Mouse (Mus musculus) ES-E14 (cell line): ENCODE measurements around the gene Fbxl7.

Experiments
- CHD2 ChIP-seq: IDR thresholded peaks from 2 replicates; pipeline ENCODE4 v1.6.1; 2014; ENCODE audit warnings: mild to moderate bottlenecking, low read depth, low read length, inconsistent platforms
- HCFC1 ChIP-seq: IDR thresholded peaks from 2 replicates; pipeline ENCODE4 v1.6.1; 2012; ENCODE audit warnings: low read length, inconsistent platforms, borderline replicate concordance; ENCODE audit not compliant: insufficient read depth
- MAFK ChIP-seq: IDR thresholded peaks from 2 replicates; pipeline ENCODE4 v1.6.1; 2014; ENCODE audit warnings: mild to moderate bottlenecking, low read depth, low read length, inconsistent platforms; ENCODE audit not compliant: insufficient read depth
- ZC3H11A ChIP-seq: IDR thresholded peaks from 2 replicates; pipeline ENCODE4 v1.6.1; 2012; ENCODE audit warnings: low read depth, mild to moderate bottlenecking, inconsistent platforms, low read length, borderline replicate concordance
- ZNF384 ChIP-seq: IDR thresholded peaks from 2 replicates; pipeline ENCODE4 v1.6.1; 2012; ENCODE audit warnings: low read depth, low read length, inconsistent platforms

DNA sequence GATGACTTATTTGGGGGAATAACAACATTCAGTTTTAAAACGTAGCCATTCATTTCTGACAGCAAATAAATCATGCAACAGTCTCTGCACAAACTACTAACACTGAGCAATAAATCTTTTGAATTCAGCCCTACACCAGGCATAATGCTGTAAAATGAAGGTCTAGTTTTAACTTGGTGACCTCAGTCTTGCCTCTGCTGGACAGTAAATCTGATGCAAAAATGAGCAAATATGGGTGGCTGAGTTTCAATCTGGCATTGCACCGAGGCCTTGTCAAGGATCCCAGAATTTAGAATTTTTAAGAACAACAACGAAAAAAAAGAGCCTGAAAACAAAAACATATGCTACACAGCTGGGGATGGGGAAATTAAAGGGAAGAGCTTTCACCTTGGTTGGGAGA lies 85.8 kb downstream of the Fbxl7 start:
- no peak for TF ChIP-seq CHD2
- no peak for TF ChIP-seq ZNF384
- TF ChIP-seq ZC3H11A, result no peak
- TF ChIP-seq MAFK, result no peak
- no peak for TF ChIP-seq HCFC1
